Mouse (Mus musculus): ENCODE data around the gene Efnb1. TPM values are rescaled to one million over a fixed set of nuclear protein-coding genes. Genes with fewer than 3 reads are reported as not detected.

The Efnb1 gene
- polyA plus RNA-seq, 1 experiment from 2014 or later = 38.3 TPM

GRCm38 (mm10) chrX:99137143-99137870 lies 1.4 kb downstream of the Efnb1 start:
- Histone ChIP-seq H3K9me3 (ENCODE audit: control insufficient read depth, low read length) (no peaks in the 10 kb centered on the region), H3K27me3 (ENCODE audit: control insufficient read depth, insufficient read depth, low read length) (peaks cover 3% of the 10 kb centered on the region; the same call in 1 of the 2 replicates), H3K9ac (ENCODE audit: low read length) (peak overlapping the region; percentile 86), H3K4me3 (ENCODE audit: low read depth, low read length) (peak overlapping the region; percentile 73), H3K27ac (ENCODE audit: low read depth, low read length) (no peak overlapping the region), H3K36me3 (ENCODE audit: control insufficient read depth, insufficient read depth, low read length) (no peaks in the 10 kb centered on the region), H3K4me2 (peak overlapping the region; percentile 75), H3K4me1 (ENCODE audit: control insufficient read depth, insufficient read depth, low read length) (peaks cover 28% of the 10 kb centered on the region)
- DNase-seq (ENCODE audit: low spot score, missing footprints) (peak; percentile 89), ATAC-seq (ENCODE audit: low FRiP score) (no peak)
- 29% methylated on average over 31 of the region's 31 CpGs for WGBS

GRCm38 (mm10) chrX:99137928-99138740 lies 2.2 kb downstream of the Efnb1 start:
- peak; percentile 83 for DNase-seq (ENCODE audit: low spot score, missing footprints)
- Histone ChIP-seq H3K27ac (ENCODE audit: low read depth, low read length) (no peak overlapping the region), H3K9ac (ENCODE audit: low read length) (peak overlapping the region; percentile 86), H3K36me3 (ENCODE audit: control insufficient read depth, insufficient read depth, low read length) (no peaks in the 10 kb centered on the region), H3K4me3 (ENCODE audit: low read depth, low read length) (peak overlapping the region; percentile 73), H3K4me2 (peak overlapping the region; percentile 75), H3K27me3 (ENCODE audit: control insufficient read depth, insufficient read depth, low read length) (peaks cover 3% of the 10 kb centered on the region; the same call in 1 of the 2 replicates), H3K9me3 (ENCODE audit: control insufficient read depth, low read length) (no peaks in the 10 kb centered on the region), H3K4me1 (ENCODE audit: control insufficient read depth, insufficient read depth, low read length) (peaks cover 34% of the 10 kb centered on the region)
- WGBS = 21% methylated on average over 9 of the region's 9 CpGs
- no peak for ATAC-seq (ENCODE audit: low FRiP score)

- ATAC-seq (ENCODE audit: low FRiP score) = no peak
- no peak overlapping the region for H3K27ac ChIP-seq (ENCODE audit: low read depth, low read length)
- peak overlapping the region; percentile 73; the same call in 1 of the 2 replicates for H3K4me3 ChIP-seq (ENCODE audit: low read depth, low read length)
- H3K4me1 ChIP-seq (ENCODE audit: control insufficient read depth, insufficient read depth, low read length) = peaks cover 40% of the 10 kb centered on the region
- peaks cover 3% of the 10 kb centered on the region; the same call in 1 of the 2 replicates for H3K36me3 ChIP-seq (ENCODE audit: control insufficient read depth, insufficient read depth, low read length)
- H3K9ac ChIP-seq (ENCODE audit: low read length) = no peak overlapping the region
- H3K4me2 ChIP-seq = peak overlapping the region; percentile 75
- no peak for DNase-seq (ENCODE audit: low spot score, missing footprints)
- WGBS = 43% methylated on average over 8 of the region's 8 CpGs
- no peaks in the 10 kb centered on the region for H3K9me3 ChIP-seq (ENCODE audit: control insufficient read depth, low read length)
- no peaks in the 10 kb centered on the region; the same call in 1 of the 2 replicates for H3K27me3 ChIP-seq (ENCODE audit: control insufficient read depth, insufficient read depth, low read length)
These were observed 5.1 kb downstream of the Efnb1 start for GRCm38 (mm10) chrX:99141079-99141478.

- DNase-seq (ENCODE audit: low spot score, missing footprints) (no peak), ATAC-seq (ENCODE audit: low FRiP score) (peak; percentile 45; the same call in 1 of the 2 replicates)
- peak overlapping the region; percentile 2; the same call in 1 of the 2 replicates for H3K4me3 ChIP-seq (ENCODE audit: low read depth, low read length)
- H3K27me3 ChIP-seq (ENCODE audit: control insufficient read depth, insufficient read depth, low read length) = no peaks in the 10 kb centered on the region; the same call in 1 of the 2 replicates
- peaks cover 40% of the 10 kb centered on the region for H3K4me1 ChIP-seq (ENCODE audit: control insufficient read depth, insufficient read depth, low read length)
- H3K4me2 ChIP-seq = peak overlapping the region; percentile 75; the same call in 1 of the 2 replicates
- H3K36me3 ChIP-seq (ENCODE audit: control insufficient read depth, insufficient read depth, low read length) = peaks cover 4% of the 10 kb centered on the region; the same call in 1 of the 2 replicates
- H3K27ac ChIP-seq (ENCODE audit: low read depth, low read length) = no peak overlapping the region
- H3K9ac ChIP-seq (ENCODE audit: low read length) = no peak overlapping the region
- no peaks in the 10 kb centered on the region for H3K9me3 ChIP-seq (ENCODE audit: control insufficient read depth, low read length)
These were observed 6.0 kb downstream of the Efnb1 start for GRCm38 (mm10) chrX:99141900-99142299.

GRCm38 (mm10) chrX:99145561-99145960 lies 9.6 kb downstream of the Efnb1 start:
- no peaks in the 10 kb centered on the region for H3K9me3 ChIP-seq (ENCODE audit: control insufficient read depth, low read length)
- no peak overlapping the region for H3K9ac ChIP-seq (ENCODE audit: low read length)
- DNase-seq (ENCODE audit: low spot score, missing footprints) (no peak), ATAC-seq (ENCODE audit: low FRiP score) (no peak)
- peaks cover 34% of the 10 kb centered on the region for H3K4me1 ChIP-seq (ENCODE audit: control insufficient read depth, insufficient read depth, low read length)
- H3K27ac ChIP-seq (ENCODE audit: low read depth, low read length) = no peak overlapping the region
- WGBS = 93% methylated on average over 7 of the region's 7 CpGs
- peaks cover 3% of the 10 kb centered on the region; the same call in 1 of the 2 replicates for H3K27me3 ChIP-seq (ENCODE audit: control insufficient read depth, insufficient read depth, low read length)
- no peak overlapping the region for H3K4me3 ChIP-seq (ENCODE audit: low read depth, low read length)
- H3K36me3 ChIP-seq (ENCODE audit: control insufficient read depth, insufficient read depth, low read length) = peaks cover 4% of the 10 kb centered on the region
- no peak overlapping the region for H3K4me2 ChIP-seq

- Histone ChIP-seq H3K27me3 (ENCODE audit: control insufficient read depth, insufficient read depth, low read length) (peaks cover 7% of the 10 kb centered on the region), H3K4me3 (ENCODE audit: low read depth, low read length) (no peak overlapping the region), H3K27ac (ENCODE audit: low read depth, low read length) (no peak overlapping the region), H3K36me3 (ENCODE audit: control insufficient read depth, insufficient read depth, low read length) (peaks cover 4% of the 10 kb centered on the region), H3K4me2 (no peak overlapping the region), H3K9ac (ENCODE audit: low read length) (no peak overlapping the region), H3K9me3 (ENCODE audit: control insufficient read depth, low read length) (no peaks in the 10 kb centered on the region), H3K4me1 (ENCODE audit: control insufficient read depth, insufficient read depth, low read length) (peaks cover 30% of the 10 kb centered on the region)
- DNase-seq (ENCODE audit: low spot score, missing footprints) (peak; percentile 76), ATAC-seq (ENCODE audit: low FRiP score) (no peak)
- 62% methylated on average over 11 of the region's 11 CpGs for WGBS
These were observed 12.4 kb downstream of the Efnb1 start for GRCm38 (mm10) chrX:99148061-99148905.

GRCm38 (mm10) chrX:99149047-99149446 lies 13.1 kb downstream of the Efnb1 start:
- no peaks in the 10 kb centered on the region for H3K9me3 ChIP-seq (ENCODE audit: control insufficient read depth, low read length)
- WGBS = 72% methylated on average over 7 of the region's 7 CpGs
- no peak overlapping the region for H3K4me2 ChIP-seq
- no peak for ATAC-seq (ENCODE audit: low FRiP score)
- H3K36me3 ChIP-seq (ENCODE audit: control insufficient read depth, insufficient read depth, low read length) = peaks cover 4% of the 10 kb centered on the region
- H3K9ac ChIP-seq (ENCODE audit: low read length) = no peak overlapping the region
- peaks cover 28% of the 10 kb centered on the region for H3K4me1 ChIP-seq (ENCODE audit: control insufficient read depth, insufficient read depth, low read length)
- peaks cover 8% of the 10 kb centered on the region for H3K27me3 ChIP-seq (ENCODE audit: control insufficient read depth, insufficient read depth, low read length)
- H3K4me3 ChIP-seq (ENCODE audit: low read depth, low read length) = no peak overlapping the region
- no peak overlapping the region for H3K27ac ChIP-seq (ENCODE audit: low read depth, low read length)
- peak; percentile 35 for DNase-seq (ENCODE audit: low spot score, missing footprints)

GRCm38 (mm10) chrX:99149900-99150299 lies 14.0 kb downstream of the Efnb1 start:
- peaks cover 14% of the 10 kb centered on the region for H3K27me3 ChIP-seq (ENCODE audit: control insufficient read depth, insufficient read depth, low read length)
- ATAC-seq (ENCODE audit: low FRiP score) (no peak), DNase-seq (ENCODE audit: low spot score, missing footprints) (peak; percentile 51)
- no peak overlapping the region for H3K4me3 ChIP-seq (ENCODE audit: low read depth, low read length)
- no peaks in the 10 kb centered on the region for H3K9me3 ChIP-seq (ENCODE audit: control insufficient read depth, low read length)
- H3K27ac ChIP-seq (ENCODE audit: low read depth, low read length) = no peak overlapping the region
- peaks cover 28% of the 10 kb centered on the region for H3K4me1 ChIP-seq (ENCODE audit: control insufficient read depth, insufficient read depth, low read length)
- H3K4me2 ChIP-seq = no peak overlapping the region
- H3K36me3 ChIP-seq (ENCODE audit: control insufficient read depth, insufficient read depth, low read length) = peaks cover 4% of the 10 kb centered on the region
- 73% methylated on average over 2 of the region's 2 CpGs for WGBS
- no peak overlapping the region for H3K9ac ChIP-seq (ENCODE audit: low read length)

Measured in midbrain, embryonic 11.5 days (tissue).